Mouse (Mus musculus): ENCODE measurements at regions not wholly inside any gene's neighbourhood (a gene's known extent, or its start where the extent isn't known, plus 50 kb on each side); places are given as distances from the start of the nearest gene placed in this dataset.
A peak's percentile ranks its signal among the peaks of the same experiment; 100 is the strongest.

- DNase-seq (ENCODE audit: low read depth, low spot score) = no peak
Measured at GRCm38 (mm10) chr19:45288722-45289121, 53.1 kb upstream of the Lbx1 start.

- DNase-seq (ENCODE audit: low read depth, low spot score) = no peak
Measured at GRCm38 (mm10) chr19:45297812-45298211, 62.2 kb upstream of the Lbx1 start.

GRCm38 (mm10) chr19:45299341-45299740 lies 63.7 kb upstream of the Lbx1 start:
- DNase-seq (ENCODE audit: low read depth, low spot score) = no peak

- DNase-seq (ENCODE audit: low read depth, low spot score) = no peak
Measured at GRCm38 (mm10) chr19:45299768-45300167, 63.8 kb upstream of the Btrc start.

GRCm38 (mm10) chr19:45300691-45301431 lies 62.7 kb upstream of the Btrc start:
- no peak for DNase-seq (ENCODE audit: low read depth, low spot score)

GRCm38 (mm10) chr19:45301432-45301732 lies 62.2 kb upstream of the Btrc start:
- no peak for DNase-seq (ENCODE audit: low read depth, low spot score)

- DNase-seq (ENCODE audit: low read depth, low spot score) = peak; percentile 18
Measured at GRCm38 (mm10) chr19:45301733-45302547, 61.6 kb upstream of the Btrc start.

GRCm38 (mm10) chr19:45302548-45303241 lies 60.8 kb upstream of the Btrc start:
- no peak for DNase-seq (ENCODE audit: low read depth, low spot score)

- no peak for DNase-seq (ENCODE audit: low read depth, low spot score)
Measured at GRCm38 (mm10) chr19:45304538-45304937, 59.0 kb upstream of the Btrc start.

GRCm38 (mm10) chr19:45307299-45308275 lies 55.9 kb upstream of the Btrc start:
- no peak for DNase-seq (ENCODE audit: low read depth, low spot score)

GRCm38 (mm10) chr19:45308676-45309275 lies 54.8 kb upstream of the Btrc start:
- no peak for DNase-seq (ENCODE audit: low read depth, low spot score)

GRCm38 (mm10) chr19:45310291-45310881 lies 53.1 kb upstream of the Btrc start:
- no peak for DNase-seq (ENCODE audit: low read depth, low spot score)

GRCm38 (mm10) chr19:45310944-45311603 lies 52.5 kb upstream of the Btrc start:
- no peak for DNase-seq (ENCODE audit: low read depth, low spot score)

GRCm38 (mm10) chr19:45311831-45312537 lies 51.5 kb upstream of the Btrc start:
- no peak for DNase-seq (ENCODE audit: low read depth, low spot score)

- no peak for DNase-seq (ENCODE audit: low read depth, low spot score)
Measured at GRCm38 (mm10) chr19:45312713-45313365, 50.7 kb upstream of the Btrc start.
